Mouse (Mus musculus): Measurements from ENCODE around the gene Krtap21-1.

Krtap21-1 gene

DNA sequence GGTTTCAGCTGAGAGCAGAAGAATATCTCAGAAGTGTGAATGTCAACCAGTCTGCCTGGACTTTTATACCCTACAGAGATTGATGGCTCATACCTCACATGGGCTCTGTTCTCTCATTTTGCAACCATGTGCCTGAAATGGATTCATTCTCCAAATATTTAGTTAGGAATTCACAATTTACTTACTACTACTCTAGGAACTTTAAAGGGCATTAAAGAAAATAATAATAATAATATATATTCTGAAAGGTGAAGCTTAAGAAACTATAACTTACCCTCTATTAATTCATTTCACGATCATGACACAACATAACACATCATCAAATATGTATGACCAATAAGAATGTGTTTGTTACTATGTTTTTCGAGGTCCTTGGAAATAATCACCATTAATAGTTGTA is at the start of gene Krtap21-1:
Gene Krtap21-1, minus strand, starts transcription at position 101 of the 400 bp plus-strand sequence.
- no peak for DNase-seq

DNA sequence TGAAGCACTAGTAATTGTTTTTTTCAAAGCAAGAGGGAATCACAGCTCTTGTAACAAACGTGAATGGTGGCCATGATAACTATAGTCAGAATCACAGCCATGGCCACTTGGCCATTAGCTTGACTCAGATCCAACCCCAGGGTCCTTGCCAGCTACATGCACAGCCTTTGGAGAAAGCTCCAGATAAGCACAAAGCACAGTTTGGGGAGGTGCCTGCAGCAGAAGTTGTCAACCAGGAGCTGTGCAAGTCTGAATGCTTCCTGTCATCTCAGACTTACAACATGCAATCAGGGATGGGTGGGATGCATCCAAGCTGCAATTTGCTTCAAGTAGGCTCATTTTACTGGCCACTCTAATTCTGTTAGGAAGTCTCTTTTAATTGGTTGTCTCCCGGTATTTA is 25.9 kb upstream of the Krtap21-1 start:
- no peak for DNase-seq

GRCm38 (mm10) chr16:89425310-89425709 is 21.6 kb upstream of the Krtap21-1 start:
- no peak for DNase-seq

DNA sequence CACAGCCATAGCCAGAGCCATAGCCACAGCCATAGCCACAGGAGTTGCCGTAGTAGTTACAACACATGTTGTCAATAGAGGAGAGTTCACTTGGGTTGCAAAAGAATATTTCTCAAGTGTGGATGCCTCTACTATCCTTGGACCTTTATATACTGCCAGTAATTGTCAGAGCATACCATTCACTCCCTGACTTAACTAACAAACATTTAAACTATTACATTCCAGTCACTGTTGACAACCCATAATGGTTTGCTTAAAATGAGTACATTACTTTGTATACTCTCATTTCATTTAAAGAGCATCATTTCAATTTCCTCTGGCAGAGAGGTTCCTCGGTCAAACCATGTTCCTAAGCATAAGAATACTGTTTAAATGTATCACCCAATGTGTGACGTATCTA is 16.3 kb upstream of the Krtap21-1 start, which contains the start of gene Krtap6-2:
Gene Krtap6-2, minus strand, starts transcription at position 101 of the 400 bp plus-strand sequence.
- no peak for DNase-seq

- DNase-seq = no peak
These were observed 12.6 kb upstream of the Krtap21-1 start for GRCm38 (mm10) chr16:89416311-89416710.

DNA sequence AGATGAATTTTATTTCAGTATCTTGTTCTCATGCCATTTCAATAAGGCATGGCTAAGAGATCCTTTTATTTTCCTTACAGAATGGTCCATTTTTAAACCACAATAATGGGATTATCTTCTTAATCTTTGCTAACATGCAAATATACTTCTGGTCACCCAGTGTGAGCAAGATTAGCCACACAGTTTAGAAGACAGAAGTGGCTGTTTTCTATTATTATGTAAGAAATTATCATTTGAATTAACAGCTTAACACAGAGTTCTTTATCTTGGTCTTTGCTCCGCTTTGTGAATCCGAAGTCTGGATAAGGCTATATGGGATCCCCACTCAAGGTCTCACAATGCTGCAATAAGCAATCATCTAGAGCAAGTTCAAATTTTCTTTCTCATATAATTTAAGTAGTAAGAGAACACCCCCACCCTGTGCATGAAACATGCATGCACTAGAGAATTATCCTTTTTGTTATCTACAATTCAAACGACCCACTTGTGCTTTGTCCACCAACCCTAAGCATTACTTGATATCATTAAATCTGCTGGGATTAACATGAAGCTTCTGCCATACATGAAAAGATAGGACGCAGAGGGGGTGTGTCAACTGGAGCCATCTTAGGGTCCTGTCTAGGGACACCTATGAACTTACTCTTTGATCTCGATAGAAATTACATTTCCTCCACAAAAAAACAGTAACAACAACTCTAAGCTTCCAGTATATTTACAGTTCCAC is 6.8 kb upstream of the Krtap21-1 start:
- DNase-seq = no peak

DNA sequence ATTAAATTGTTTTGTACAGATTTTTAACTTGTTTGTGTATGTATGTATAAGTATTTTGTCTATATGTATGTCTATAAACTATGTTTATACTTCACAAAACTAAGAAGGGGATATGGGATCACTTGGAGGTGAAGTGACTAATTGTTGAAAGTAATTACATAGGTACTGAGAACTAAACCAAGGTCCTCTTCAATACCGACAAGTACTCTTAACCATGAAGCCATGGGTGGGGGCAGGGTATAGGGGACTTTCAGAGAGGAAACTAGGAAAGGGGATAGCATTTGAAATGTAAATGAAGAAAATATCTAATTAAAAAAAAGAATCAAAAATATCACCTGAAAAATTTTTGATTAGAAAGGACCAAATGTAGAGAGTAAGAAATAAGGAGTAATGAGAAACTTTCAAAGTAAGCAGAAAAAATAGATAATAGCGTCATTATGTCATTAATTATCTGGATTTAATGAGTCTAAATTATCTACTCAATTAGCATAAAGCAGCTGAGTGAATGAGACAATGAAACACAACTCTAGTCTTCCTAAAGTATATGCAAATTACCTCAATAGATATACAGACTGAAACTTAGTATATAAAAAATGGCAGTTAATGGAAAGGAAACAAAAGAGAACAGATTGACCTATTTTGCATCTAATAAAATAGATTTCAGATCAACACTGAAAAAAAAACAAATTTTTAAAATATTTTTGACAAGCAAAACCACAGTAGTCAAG is 30.8 kb downstream of the Krtap21-1 start:
- no peak for DNase-seq

Measured in right cerebral cortex, postnatal 25 days (tissue).